Mouse (Mus musculus): ENCODE results near the gene Gm5737.

Gene Gm5737

GRCm38 (mm10) chr7:120878271-120878670 lies 66.1 kb downstream of the Gm5737 start:
- no peak for DNase-seq (ENCODE audit: low spot score)

- no peak for DNase-seq (ENCODE audit: low spot score)
Measured at GRCm38 (mm10) chr7:120879972-120880371, 67.8 kb downstream of the Gm5737 start.

DNA sequence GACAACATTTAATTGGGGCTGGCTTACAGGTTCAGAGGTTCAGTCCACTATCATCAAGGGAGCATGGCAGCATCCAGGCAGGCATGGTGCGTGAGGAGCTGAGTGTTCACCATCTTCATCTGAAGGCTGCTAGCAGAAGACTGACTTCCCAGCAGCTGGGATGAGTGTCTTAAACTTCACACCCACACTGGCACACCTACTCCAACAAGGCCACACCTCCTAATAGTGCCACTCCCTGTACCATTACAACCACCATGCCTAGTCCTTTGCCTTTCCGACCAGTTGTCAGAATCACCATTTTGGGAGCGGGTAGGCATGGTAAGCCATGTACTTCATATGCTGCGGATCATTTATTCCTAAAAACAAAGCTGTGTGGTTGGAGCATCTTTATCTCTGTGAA lies 68.6 kb downstream of the Gm5737 start:
- DNase-seq (ENCODE audit: low spot score): no peak

All from T-cell, adult 2 months (primary cell).